ENCODE assay signal across 18 mouse cellular contexts in genomic region chrX:7968226-7968625, GRCm38 (mm10). TPM values are rescaled to one million over a fixed set of nuclear protein-coding genes. Genes with fewer than 3 reads are reported as not detected.
DNase-seq lines count a peak whose midpoint lies in the region; ATAC-seq lines count a peak whose summit lies in the region.
"Had no signal": no experiment of that assay in that cellular context is flagged by ENCODE, and none has a peak within 500 bp of the region (broad histone marks: within the 10 kb centered on the region; RNA-seq: fewer than 3 reads in every experiment).

No protein-coding gene starts in this region.

- H3K27me3 ChIP-seq in liver, embryonic 16.5 days (ENCODE audit: control insufficient read depth, insufficient read depth, low read depth, low read length): no peaks in the 10 kb centered on the region
- no peaks in the 10 kb centered on the region for H3K27me3 ChIP-seq in stomach, embryonic 15.5 days (replicated peaks)
- H3K27me3 ChIP-seq in midbrain, embryonic 16.5 days (ENCODE audit: control insufficient read depth, insufficient read depth, low read depth, low read length): no peaks in the 10 kb centered on the region
- H3K27me3 ChIP-seq in midbrain, embryonic 13.5 days: no peaks in the 10 kb centered on the region

- no peaks in the 10 kb centered on the region for H3K36me3 ChIP-seq in liver, embryonic 16.5 days (ENCODE audit: control insufficient read depth, insufficient read depth)
- no peaks in the 10 kb centered on the region for H3K36me3 ChIP-seq in stomach, embryonic 15.5 days
- H3K36me3 ChIP-seq in midbrain, embryonic 16.5 days (ENCODE audit: control insufficient read depth, insufficient read depth, low read length): no peaks in the 10 kb centered on the region
- H3K36me3 ChIP-seq in midbrain, embryonic 13.5 days: no peaks in the 10 kb centered on the region
- H3K36me3 ChIP-seq: hindbrain, embryonic 10.5 days had no signal

- H3K4me2 ChIP-seq in liver, embryonic 16.5 days (ENCODE audit: low read depth, low read length): peak overlapping the region; percentile 65
- no peak overlapping the region for H3K4me2 ChIP-seq in stomach, embryonic 15.5 days
- H3K4me2 ChIP-seq in midbrain, embryonic 16.5 days (ENCODE audit: low read length): no peak overlapping the region
- no peak overlapping the region for H3K4me2 ChIP-seq in midbrain, embryonic 13.5 days (replicated peaks)

- 31% methylated on average over 8 of the region's 8 CpGs for WGBS in liver, embryonic 16.5 days (ENCODE audit: insufficient replicate concordance)
- 70% methylated on average over 8 of the region's 8 CpGs for WGBS in stomach, embryonic 15.5 days
- WGBS in midbrain, embryonic 16.5 days: 92% methylated on average over 8 of the region's 8 CpGs
- WGBS in midbrain, embryonic 13.5 days: 85% methylated on average over 8 of the region's 8 CpGs

- peak; percentile 32 for DNase-seq in spleen, adult 12 weeks (ENCODE audit: low spot score)
- DNase-seq in spleen, postnatal 14 days (ENCODE audit: low spot score in 2 of 2): no peak
- no peak for DNase-seq in urinary bladder, postnatal 4 days (ENCODE audit: low spot score in 2 of 2)
- DNase-seq: adrenal gland, postnatal 14 days; cerebellum, postnatal 14 days; gastrocnemius, postnatal 10 days; kidney, postnatal 10 days had no signal

- peak overlapping the region; percentile 70 for H3K9ac ChIP-seq in liver, embryonic 16.5 days (ENCODE audit: low read depth, low read length)
- H3K9ac ChIP-seq in stomach, embryonic 15.5 days: no peak overlapping the region
- no peak overlapping the region for H3K9ac ChIP-seq in midbrain, embryonic 16.5 days (ENCODE audit: low read depth, low read length)
- H3K9ac ChIP-seq in midbrain, embryonic 13.5 days (replicated peaks): no peak overlapping the region

- peak; percentile 43 for ATAC-seq in erythroblast, adult 5-6 weeks (replicated peaks; ENCODE audit: low FRiP score, poor library complexity, severe bottlenecking)
- ATAC-seq in liver, embryonic 16.5 days (ENCODE audit: low read depth): peak; percentile 77
- peak; percentile 76 for ATAC-seq in stomach, embryonic 15.5 days (ENCODE audit: insufficient read depth, low FRiP score, low read depth)
- no peak for ATAC-seq in midbrain, embryonic 16.5 days
- no peak for ATAC-seq in midbrain, embryonic 13.5 days

- peak overlapping the region; percentile 89 for H3K27ac ChIP-seq in liver, embryonic 16.5 days (ENCODE audit: low read length)
- H3K27ac ChIP-seq in stomach, embryonic 15.5 days: no peak overlapping the region
- H3K27ac ChIP-seq in midbrain, embryonic 16.5 days (ENCODE audit: low read length): no peak overlapping the region
- no peak overlapping the region for H3K27ac ChIP-seq in midbrain, embryonic 13.5 days
- H3K27ac ChIP-seq: hindbrain, embryonic 10.5 days had no signal

- no peaks in the 10 kb centered on the region for H3K9me3 ChIP-seq in liver, embryonic 16.5 days (replicated peaks; ENCODE audit: control insufficient read depth, low read length)
- no peaks in the 10 kb centered on the region for H3K9me3 ChIP-seq in stomach, embryonic 15.5 days
- no peaks in the 10 kb centered on the region for H3K9me3 ChIP-seq in midbrain, embryonic 16.5 days (replicated peaks; ENCODE audit: control insufficient read depth, low read length, poor library complexity, severe bottlenecking)
- no peaks in the 10 kb centered on the region for H3K9me3 ChIP-seq in midbrain, embryonic 13.5 days
- H3K9me3 ChIP-seq: hindbrain, embryonic 10.5 days had no signal

- H3K4me3 ChIP-seq in liver, embryonic 16.5 days (ENCODE audit: low read depth, low read length): peak overlapping the region; percentile 74
- H3K4me3 ChIP-seq in stomach, embryonic 15.5 days (replicated peaks): no peak overlapping the region
- H3K4me3 ChIP-seq in midbrain, embryonic 16.5 days (ENCODE audit: low read depth, low read length): no peak overlapping the region
- H3K4me3 ChIP-seq in midbrain, embryonic 13.5 days (replicated peaks): no peak overlapping the region
- H3K4me3 ChIP-seq: hindbrain, embryonic 10.5 days had no signal

- peaks cover 31% of the 10 kb centered on the region for H3K4me1 ChIP-seq in liver, embryonic 16.5 days (ENCODE audit: control insufficient read depth, low read depth, low read length)
- no peaks in the 10 kb centered on the region for H3K4me1 ChIP-seq in stomach, embryonic 15.5 days
- no peaks in the 10 kb centered on the region for H3K4me1 ChIP-seq in midbrain, embryonic 16.5 days (ENCODE audit: control insufficient read depth, insufficient read depth, low read length)
- H3K4me1 ChIP-seq in midbrain, embryonic 13.5 days (replicated peaks): no peaks in the 10 kb centered on the region
- H3K4me1 ChIP-seq: hindbrain, embryonic 10.5 days had no signal

RNA-seq across cellular contexts. Expression of gene Gata1, which starts 9.6 kb away (rescaled TPM):
- 45.1 and 78.6 TPM in 2 replicates for total RNA-seq in erythroblast, adult 5-6 weeks (2015; ENCODE audit: low replicate concordance)
- 29.3 and 49.9 TPM in 2 replicates for total RNA-seq in erythroblast, adult 5-6 weeks (2017; ENCODE audit: low replicate concordance)
- 101 and 107 TPM in 2 replicates for polyA plus RNA-seq in liver, embryonic 16.5 days (2015; fragmentation: Nextera tagmentation; extraction: Ambion mirVana)
- 4.2 and 9.7 TPM in 2 replicates for polyA plus RNA-seq in stomach, embryonic 15.5 days (2015; fragmentation: Nextera tagmentation; extraction: Ambion mirVana)
- 0.18 and 0.19 TPM in 2 replicates for polyA plus RNA-seq in midbrain, embryonic 16.5 days (2015; fragmentation: Nextera tagmentation; extraction: Ambion mirVana)
- polyA plus RNA-seq in midbrain, embryonic 13.5 days (2015; fragmentation: Nextera tagmentation; extraction: Ambion mirVana): 0.24 and 0.31 TPM in 2 replicates
- total RNA-seq: midbrain, postnatal 0 days had no signal
- polyA plus RNA-seq: midbrain, postnatal 0 days had no signal

RNA-seq across cellular contexts. Expression of gene Hdac6, which starts 20.5 kb away (rescaled TPM):
- 5.0 and 9.0 TPM in 2 replicates for total RNA-seq in erythroblast, adult 5-6 weeks (2015; ENCODE audit: low replicate concordance)
- total RNA-seq in erythroblast, adult 5-6 weeks (2017; ENCODE audit: low replicate concordance): 2.4 and 6.8 TPM in 2 replicates
- polyA plus RNA-seq in liver, embryonic 16.5 days (2015; fragmentation: Nextera tagmentation; extraction: Ambion mirVana): 11.5 and 12.1 TPM in 2 replicates
- 19.9 and 22.4 TPM in 2 replicates for polyA plus RNA-seq in stomach, embryonic 15.5 days (2015; fragmentation: Nextera tagmentation; extraction: Ambion mirVana)
- polyA plus RNA-seq in midbrain, embryonic 16.5 days (2015; fragmentation: Nextera tagmentation; extraction: Ambion mirVana): 75.6 and 77.9 TPM in 2 replicates
- 76.7 and 78.2 TPM in 2 replicates for polyA plus RNA-seq in midbrain, embryonic 13.5 days (2015; fragmentation: Nextera tagmentation; extraction: Ambion mirVana)

RNA-seq across cellular contexts. Expression of gene Eras, which starts 39.8 kb away (rescaled TPM):
- total RNA-seq in erythroblast, adult 5-6 weeks (2015; ENCODE audit: low replicate concordance): not detected in 2 replicates
- not detected in 2 replicates for total RNA-seq in erythroblast, adult 5-6 weeks (2017; ENCODE audit: low replicate concordance)
- not detected in 2 replicates for polyA plus RNA-seq in liver, embryonic 16.5 days (2015; fragmentation: Nextera tagmentation; extraction: Ambion mirVana)
- polyA plus RNA-seq in stomach, embryonic 15.5 days (2015; fragmentation: Nextera tagmentation; extraction: Ambion mirVana): not detected in 2 replicates
- not detected in 2 replicates for polyA plus RNA-seq in midbrain, embryonic 16.5 days (2015; fragmentation: Nextera tagmentation; extraction: Ambion mirVana)
- 0.24 TPM in 1 of 2 replicates, not detected in the other for polyA plus RNA-seq in midbrain, embryonic 13.5 days (2015; fragmentation: Nextera tagmentation; extraction: Ambion mirVana)
- total RNA-seq: adrenal gland, postnatal 14 days; gastrocnemius, postnatal 10 days; heart, adult 8-10 months; midbrain, postnatal 0 days had no signal
- polyA plus RNA-seq: hindbrain, embryonic 10.5 days; intestine, embryonic 16.5 days; midbrain, postnatal 0 days; neural tube, embryonic 11.5 days; urinary bladder, adult 2 months had no signal

RNA-seq across cellular contexts. Expression of gene Pcsk1n, which starts 48.6 kb away (rescaled TPM):
- not detected in 2 replicates for total RNA-seq in erythroblast, adult 5-6 weeks (2015; ENCODE audit: low replicate concordance)
- total RNA-seq in erythroblast, adult 5-6 weeks (2017; ENCODE audit: low replicate concordance): not detected in 2 replicates
- polyA plus RNA-seq in liver, embryonic 16.5 days (2015; fragmentation: Nextera tagmentation; extraction: Ambion mirVana): 0.05 and 0.17 TPM in 2 replicates
- 13.0 and 13.2 TPM in 2 replicates for polyA plus RNA-seq in stomach, embryonic 15.5 days (2015; fragmentation: Nextera tagmentation; extraction: Ambion mirVana)
- 288 and 302 TPM in 2 replicates for polyA plus RNA-seq in midbrain, embryonic 16.5 days (2015; fragmentation: Nextera tagmentation; extraction: Ambion mirVana)
- polyA plus RNA-seq in midbrain, embryonic 13.5 days (2015; fragmentation: Nextera tagmentation; extraction: Ambion mirVana): 164 and 172 TPM in 2 replicates

RNA-seq across cellular contexts. Expression of gene Glod5, which starts 50.1 kb away (rescaled TPM):
- not detected in 2 replicates for total RNA-seq in erythroblast, adult 5-6 weeks (2015; ENCODE audit: low replicate concordance)
- total RNA-seq in erythroblast, adult 5-6 weeks (2017; ENCODE audit: low replicate concordance): not detected in 2 replicates
- 0.13 and 0.28 TPM in 2 replicates for polyA plus RNA-seq in liver, embryonic 16.5 days (2015; fragmentation: Nextera tagmentation; extraction: Ambion mirVana)
- polyA plus RNA-seq in stomach, embryonic 15.5 days (2015; fragmentation: Nextera tagmentation; extraction: Ambion mirVana): 1.2 and 1.3 TPM in 2 replicates
- 0.56 and 0.58 TPM in 2 replicates for polyA plus RNA-seq in midbrain, embryonic 16.5 days (2015; fragmentation: Nextera tagmentation; extraction: Ambion mirVana)
- 0.26 TPM in 1 of 2 replicates, not detected in the other for polyA plus RNA-seq in midbrain, embryonic 13.5 days (2015; fragmentation: Nextera tagmentation; extraction: Ambion mirVana)
- total RNA-seq: adrenal gland, postnatal 14 days; gastrocnemius, postnatal 10 days; heart, adult 8-10 months had no signal
- polyA plus RNA-seq: hindbrain, embryonic 10.5 days; neural tube, embryonic 11.5 days; urinary bladder, adult 2 months had no signal

Comparison
In these comparisons a context has a peak if more than half of its experiments do, and no peak if none do; other contexts are left out.
1. ATAC-seq: peak in erythroblast, adult 5-6 weeks (single experiment), liver, embryonic 16.5 days (single experiment) and stomach, embryonic 15.5 days (single experiment); none in midbrain, embryonic 16.5 days (single experiment) and midbrain, embryonic 13.5 days (single experiment).